Mouse (Mus musculus): ENCODE results near the gene Extl1. TPM values are rescaled to one million over a fixed set of nuclear protein-coding genes. Genes with fewer than 3 reads are reported as not detected.

Gene Extl1
- polyA plus RNA-seq, 1 experiment, result 2.7 TPM

DNA sequence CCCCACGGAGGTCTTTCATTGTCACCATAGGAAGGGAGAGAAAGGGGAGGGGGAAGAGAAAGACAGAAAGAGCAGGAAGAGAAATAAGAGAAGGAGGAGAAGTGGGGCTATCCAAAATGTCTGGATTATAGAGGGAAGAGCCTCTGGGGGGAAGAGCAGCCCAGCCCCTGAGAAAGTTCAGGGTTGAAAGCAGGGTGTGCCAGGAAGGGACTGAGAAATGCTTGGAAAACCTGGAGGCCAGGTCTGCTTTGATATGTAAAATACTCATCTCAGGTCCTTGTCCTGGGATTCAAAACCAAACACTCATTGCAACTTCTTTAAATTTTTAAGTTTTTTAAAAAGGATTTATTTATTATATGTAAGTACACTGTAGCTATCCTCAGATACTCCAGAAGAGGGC is 8.0 kb upstream of the Extl1 start:
- no peak for DNase-seq (ENCODE audit: low read depth)

DNA sequence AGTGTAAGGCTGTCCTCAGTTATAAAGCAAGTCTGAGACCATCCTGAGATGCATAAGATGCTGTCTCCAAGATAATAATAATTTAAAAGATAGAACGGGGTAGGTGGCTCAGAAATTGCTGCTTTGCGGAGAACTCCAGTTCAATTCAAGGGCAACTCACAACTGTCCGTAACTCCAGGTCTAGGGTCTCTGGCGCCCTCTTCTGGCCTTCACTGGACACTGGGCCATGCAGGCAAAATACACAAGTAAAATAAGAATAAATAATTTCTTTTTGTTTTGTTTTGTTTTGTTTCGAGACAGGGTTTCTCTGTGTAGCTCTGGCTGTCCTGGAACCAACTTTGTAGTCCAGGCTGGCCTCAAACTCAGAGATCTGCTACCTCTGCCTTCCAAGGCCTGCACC is 4.7 kb upstream of the Extl1 start:
- DNase-seq (ENCODE audit: low read depth), result no peak

DNA sequence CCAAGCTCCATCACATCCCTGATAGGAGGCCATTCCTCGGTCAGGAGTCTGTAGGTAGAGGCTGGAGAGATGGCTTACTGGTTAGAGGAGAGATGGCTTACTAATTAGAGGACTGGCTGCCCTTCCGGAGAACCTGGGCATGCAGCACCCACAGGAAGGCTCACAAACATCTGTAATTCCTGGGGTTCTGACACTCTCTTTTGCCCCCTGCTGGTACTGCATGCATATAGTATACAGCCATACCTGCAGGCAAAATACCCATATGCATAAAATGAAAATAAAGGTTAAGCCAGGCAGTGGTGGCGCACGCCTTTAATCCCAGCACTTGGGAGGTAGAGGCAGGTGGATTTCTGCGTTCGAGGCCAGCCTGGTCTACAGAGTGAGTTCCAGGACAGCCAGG is 3.6 kb upstream of the Extl1 start:
- no peak for DNase-seq (ENCODE audit: low read depth)

DNA sequence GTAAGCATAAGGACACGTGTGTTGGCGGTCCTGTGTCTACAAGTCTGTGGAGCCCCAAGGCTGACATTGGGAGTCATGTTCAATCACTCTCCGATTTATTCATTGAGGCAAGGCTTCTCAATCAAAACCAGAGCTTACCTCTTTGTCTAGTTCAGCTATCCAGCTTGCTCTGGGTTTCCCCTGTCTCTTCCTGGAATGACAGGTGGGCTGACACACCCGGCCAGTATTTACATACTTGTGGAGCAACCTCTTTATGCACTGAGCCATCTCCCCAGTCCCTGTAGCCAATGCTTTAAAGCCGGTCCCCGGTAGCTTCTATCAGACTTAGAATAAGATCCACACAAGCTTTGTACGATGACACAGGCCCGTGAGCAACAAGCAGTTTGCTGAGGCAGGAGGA is 4.1 kb downstream of the Extl1 start:
- DNase-seq (ENCODE audit: low read depth), result no peak

DNA sequence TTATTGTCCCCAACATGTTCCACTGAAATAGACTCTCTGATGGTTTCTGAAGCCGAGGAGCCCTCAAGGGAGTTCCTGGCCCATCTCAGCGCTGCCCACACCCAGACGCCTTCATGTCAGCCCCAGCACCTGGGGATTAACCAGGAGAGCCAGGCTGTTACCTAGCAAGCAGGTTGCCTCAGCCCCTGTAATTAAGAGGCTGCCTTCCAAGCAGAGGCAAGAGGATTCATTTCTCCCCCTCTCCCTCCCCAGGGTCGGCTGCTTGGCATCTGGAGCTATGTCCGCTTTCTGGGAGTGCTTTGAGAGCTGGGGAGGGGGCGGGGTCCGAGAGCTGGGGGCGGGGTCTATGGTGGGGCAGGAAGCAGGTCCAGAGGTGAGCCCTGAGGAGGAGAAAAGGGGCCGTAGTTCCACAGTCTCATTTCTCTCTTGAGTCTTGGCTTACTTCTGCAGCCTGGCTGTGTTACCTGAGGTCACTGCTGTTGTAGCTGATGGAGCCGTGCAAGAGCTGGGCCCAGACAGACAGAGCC is 5.5 kb downstream of the Extl1 start:
- no peak for DNase-seq (ENCODE audit: low read depth)

DNA sequence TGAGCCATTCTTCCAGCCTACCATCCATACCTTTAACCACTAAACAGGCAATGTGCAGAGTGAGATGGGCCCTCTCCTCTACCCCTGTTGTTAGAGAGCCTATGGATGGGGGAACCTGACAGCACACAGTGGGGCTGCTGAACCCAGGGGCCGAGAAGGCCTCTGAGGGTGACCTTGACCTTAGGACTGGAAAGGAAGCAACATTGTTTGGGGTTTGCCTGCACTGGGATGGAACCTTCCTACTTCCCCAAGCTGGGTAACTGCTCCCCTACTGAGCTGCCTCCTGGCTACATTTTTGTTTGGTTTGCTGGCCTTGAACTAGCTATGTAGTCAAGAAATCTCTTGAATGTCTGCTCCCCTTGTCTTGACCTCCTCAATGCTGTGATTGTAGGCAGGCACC is 9.3 kb downstream of the Extl1 start:
- DNase-seq (ENCODE audit: low read depth), result no peak

DNA sequence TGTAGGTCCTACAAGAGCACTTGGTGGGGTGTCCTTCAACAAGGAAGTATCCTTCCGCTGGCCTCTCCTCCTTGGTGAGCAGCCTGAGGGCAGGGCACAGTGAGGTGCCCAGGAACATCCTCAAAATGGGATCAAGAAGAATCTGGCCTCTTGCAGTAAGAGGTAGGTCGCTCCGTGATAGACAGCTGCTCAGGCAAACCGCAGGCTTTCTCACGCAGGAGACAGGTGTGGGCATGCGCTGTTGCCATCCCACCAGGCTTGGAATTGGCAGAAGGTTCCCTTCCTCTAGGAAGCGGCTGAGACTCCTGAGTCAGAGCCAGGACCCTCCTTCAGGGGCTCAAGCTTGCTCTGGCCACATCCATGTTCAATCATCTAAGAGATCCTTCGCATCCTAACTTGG is 10.4 kb downstream of the Extl1 start:
- DNase-seq (ENCODE audit: low read depth), result no peak

DNA sequence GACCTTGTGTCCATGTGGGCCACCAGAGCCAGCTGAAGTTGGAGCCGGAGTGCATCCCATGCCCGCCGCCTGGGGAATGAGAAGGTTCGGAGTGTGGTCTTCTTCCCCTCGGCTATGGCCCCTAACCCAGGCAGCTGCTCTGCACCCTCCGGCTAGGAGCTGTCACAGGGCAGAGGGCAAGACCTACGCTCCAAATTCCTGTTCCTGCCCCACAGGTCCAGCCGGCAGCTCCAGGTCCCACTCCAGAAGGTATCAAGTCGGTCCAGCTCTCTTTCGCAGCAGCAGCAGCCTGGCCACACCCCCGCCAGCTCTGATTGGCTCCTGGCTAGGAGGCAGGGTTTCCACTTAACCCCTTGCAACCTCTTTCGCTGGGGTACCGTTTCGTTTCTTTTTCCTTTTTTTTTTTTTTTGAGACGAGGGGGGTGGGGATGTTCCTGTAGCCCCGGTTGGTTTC is 11.3 kb downstream of the Extl1 start:
- DNase-seq (ENCODE audit: low read depth), result no peak

DNA sequence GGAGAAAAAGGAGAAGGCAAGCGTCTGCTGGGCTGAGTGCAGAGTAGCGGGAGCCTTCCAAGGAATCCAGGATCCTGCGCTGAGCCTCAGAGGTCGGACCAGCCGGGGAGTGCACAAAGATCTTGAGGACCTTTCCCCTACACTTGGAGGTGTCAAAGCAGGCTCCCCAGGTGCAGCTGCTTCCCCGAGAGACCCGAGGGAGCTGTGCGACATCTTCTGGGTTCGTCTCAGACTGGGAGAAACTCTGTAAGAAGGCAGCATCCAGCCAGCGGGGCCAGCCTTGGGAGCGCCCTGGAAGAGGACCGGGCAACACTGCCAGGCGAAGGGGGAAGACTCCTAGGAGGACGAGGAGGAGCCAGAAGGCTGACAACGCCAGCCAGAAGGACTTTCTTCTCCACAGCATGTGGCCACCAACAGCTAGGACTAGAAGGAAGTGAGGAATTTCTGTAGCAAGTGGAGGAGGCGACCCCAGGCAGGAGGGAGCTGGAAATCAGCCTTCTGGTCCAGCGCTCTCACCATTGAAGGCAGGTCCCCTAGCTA is 12.3 kb downstream of the Extl1 start:
- DNase-seq (ENCODE audit: low read depth), result no peak

DNA sequence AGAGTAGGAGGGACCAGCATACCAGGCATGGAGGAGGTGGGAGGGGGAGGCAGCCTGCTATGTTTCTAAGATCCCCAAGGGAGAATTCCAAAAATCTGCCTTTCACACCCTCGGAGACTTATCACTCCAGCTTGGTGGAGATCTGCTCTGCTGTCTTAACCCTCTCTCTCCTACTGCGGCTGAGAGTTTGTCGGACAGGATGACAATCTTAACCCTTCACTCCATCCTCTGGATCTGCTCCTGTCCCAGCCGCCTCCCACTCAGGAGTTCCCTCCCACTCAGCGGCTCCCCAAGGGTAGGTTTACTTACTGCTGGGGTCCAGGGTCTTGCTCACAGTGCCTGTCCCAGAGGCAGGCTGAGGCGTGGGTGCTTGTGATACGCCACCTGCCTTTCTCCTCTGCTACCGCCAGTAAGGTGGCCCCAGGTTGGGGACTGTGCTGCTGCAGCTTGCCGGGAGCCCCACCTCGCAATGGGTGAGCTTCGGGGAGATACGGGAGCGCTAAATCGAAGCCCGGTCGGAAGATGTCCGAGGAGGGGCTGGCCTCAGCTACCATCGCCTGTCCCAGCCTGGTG is 12.9 kb downstream of the Extl1 start:
- DNase-seq (ENCODE audit: low read depth), result no peak

DNA sequence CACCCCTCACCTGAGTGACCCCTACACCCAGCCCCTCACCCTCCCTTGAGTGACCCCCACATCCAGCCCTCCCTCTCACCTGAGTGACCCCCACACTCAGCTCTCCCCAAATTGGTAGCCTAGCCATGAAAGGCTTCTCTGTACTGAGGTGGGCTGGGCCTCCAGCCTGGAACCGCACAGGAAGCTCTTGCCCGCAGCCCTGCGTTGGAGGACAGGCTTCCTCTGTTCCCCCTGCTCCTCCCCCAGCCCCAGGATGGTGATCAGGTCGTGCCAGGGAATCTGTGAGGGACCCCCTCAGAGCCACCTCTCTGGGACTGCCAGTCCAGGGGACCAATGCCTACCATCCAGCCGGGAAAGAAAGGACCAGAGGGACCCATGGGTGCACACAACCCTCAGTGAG is 18.4 kb downstream of the Extl1 start:
- no peak for DNase-seq (ENCODE audit: low read depth)

DNA sequence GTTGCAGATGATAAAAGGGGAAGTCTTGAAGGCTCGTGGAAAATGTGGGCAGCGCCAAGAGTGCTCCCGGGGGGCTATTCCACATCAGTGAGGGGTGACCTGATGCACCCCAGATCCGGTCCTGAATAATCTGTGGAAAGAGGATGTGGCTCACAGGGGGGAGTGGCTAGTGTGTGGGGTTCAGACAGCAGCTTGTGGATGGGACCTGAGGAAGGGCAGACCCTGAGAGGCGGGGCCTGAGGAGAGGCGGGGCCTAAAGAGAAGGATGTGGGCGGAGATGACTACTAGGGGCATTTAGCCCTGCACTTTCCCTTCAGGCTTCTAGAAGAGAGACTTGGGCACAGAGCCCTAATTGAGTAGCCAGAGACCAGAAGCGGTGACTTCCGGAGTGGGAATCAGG is 21.1 kb downstream of the Extl1 start:
- DNase-seq (ENCODE audit: low read depth), result no peak

DNA sequence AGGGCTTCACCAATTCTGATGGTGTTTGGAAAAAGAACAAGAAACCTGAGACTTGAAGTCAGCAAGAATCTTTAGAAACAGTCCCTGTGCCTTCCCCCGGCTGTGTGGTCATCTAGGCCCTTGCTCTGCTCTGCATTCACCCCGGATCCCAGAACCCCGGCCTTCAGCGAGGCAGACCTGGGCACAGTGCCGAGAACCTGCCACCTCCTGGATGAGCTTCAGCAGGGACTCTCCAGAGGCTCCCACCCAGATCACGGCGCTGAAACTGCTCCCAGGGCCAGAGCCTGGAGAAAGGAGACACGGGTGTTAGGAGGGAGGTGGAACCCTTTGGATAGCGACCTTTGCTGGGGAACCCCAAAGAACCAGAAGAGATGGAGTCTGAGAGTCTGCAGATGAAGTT is 21.5 kb downstream of the Extl1 start:
- no peak for DNase-seq (ENCODE audit: low read depth)

DNA sequence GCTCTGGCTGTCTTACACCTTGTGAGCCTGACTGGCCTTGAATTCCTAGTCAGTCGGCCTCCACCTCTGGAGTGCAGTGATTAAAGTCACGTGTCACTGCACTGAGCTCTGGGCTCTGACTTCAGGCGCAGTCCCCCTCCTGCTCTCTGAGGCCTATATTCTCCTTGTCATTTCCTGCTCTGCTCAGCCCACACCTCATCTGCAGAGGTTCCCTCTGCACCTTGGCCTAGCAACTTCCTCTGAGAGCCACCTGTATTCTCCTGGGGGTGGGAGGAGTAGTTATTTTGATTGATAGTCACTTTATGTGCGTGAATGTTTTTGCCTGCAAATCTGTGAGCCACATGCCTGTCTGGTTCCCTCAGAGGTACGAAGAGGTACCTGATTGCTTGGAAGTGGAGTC is 22.4 kb downstream of the Extl1 start:
- no peak for DNase-seq (ENCODE audit: low read depth)

DNA sequence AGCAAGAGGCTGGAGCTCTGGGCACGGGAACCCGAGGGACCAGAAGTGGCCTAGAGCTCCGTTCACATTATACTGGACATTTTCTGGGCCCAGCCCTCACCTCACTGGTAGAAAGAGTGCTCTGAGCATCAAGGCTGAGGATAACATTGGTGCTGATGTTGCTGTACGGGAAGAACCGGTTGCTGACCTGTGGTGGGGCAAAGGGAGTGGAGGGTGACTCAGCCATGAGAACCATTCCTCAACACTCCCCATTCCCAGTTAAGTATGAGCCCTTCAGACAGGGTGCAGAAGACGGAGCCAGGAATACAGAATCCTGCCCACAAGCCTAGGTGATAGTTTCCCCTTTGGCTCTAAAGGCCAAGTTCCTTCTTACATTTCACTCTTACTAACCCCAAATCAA is 24.0 kb downstream of the Extl1 start:
- no peak for DNase-seq (ENCODE audit: low read depth)

DNA sequence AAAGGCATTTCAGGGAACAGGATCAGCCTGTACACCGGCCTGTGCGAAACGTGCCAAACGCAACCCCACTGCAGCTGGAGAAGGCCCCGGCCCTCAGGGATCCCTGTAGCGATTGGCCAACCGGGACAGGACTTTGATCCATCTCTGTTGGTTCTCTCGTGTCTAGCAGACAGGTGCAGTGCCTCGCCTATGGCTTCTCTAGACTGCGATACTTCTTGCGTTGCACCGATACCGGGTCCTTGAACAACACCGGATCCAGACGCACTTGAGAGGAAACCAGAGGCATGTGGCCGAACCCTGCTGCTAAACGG is 26.2 kb downstream of the Extl1 start:
- DNase-seq (ENCODE audit: low read depth), result no peak

DNA sequence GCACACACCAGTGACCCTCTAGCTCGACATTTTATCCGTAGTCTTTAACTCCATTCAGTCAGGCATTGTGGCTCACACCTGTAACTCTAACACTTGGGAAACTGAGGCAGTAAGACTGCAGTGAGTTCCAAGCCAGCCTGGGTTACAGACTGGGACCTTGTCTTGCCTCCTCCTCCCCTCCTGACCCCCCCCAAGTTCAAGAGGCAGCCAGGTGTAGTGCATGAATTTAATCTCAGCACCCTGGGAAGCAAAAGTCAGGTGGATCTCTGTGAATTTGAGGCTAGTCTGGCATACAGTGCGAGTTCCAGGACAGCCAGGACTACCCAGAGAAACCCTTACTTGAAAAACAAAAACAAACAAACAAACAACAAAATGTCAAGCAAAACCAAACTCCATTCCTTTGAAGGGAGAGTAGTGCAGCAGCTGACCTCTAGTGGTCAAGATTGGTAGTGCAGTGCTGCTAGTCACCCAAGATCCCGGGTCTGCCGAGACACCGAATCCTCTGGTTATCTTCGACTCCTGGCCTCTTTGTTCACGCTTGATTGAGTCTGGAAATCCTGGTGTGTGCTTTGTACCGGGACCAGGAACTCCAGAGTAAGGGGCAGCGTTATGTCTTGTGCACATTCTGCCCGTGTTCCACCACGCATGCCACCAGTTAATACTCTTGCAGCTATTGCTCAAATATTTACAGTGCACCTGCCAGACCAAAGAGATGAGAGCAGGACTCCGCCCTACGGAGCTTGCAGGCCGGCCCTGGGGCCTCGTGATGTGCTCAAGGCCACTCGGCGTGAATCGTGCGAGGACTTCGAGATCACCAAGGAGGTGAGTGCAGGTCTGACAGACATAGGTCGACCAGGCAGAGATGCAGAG is 26.8 kb downstream of the Extl1 start:
- no peak for DNase-seq (ENCODE audit: low read depth)

DNA sequence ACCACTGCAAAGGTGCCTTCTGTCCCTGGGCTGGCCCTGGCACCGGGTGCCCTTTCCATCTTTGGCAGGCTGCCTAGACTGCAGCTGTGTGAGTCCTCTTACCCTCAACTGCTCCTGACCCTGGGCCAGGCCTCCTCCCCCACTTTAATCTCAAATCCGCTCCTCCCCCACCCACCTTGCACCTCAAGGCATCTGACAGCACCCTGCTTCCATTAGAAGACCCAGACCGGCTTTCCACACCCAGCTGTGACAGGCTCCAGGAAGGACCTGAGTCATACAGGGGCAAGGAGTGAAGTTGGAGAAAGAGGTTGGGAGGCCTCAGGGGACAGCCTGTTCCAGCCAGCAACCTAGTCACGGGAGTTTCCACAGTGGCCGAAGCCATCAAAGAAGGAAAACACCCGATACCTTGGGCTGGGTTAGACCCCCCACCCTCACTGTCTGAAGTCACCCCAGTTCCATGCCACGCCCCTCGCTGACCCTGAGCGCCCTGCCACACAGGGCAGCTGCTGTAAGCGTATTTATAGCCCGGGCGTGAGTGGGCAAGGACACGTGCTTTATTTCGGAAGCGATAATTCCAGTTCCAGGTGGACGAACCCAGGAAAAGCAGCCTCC is 27.7 kb downstream of the Extl1 start:
- DNase-seq (ENCODE audit: low read depth), result no peak

DNA sequence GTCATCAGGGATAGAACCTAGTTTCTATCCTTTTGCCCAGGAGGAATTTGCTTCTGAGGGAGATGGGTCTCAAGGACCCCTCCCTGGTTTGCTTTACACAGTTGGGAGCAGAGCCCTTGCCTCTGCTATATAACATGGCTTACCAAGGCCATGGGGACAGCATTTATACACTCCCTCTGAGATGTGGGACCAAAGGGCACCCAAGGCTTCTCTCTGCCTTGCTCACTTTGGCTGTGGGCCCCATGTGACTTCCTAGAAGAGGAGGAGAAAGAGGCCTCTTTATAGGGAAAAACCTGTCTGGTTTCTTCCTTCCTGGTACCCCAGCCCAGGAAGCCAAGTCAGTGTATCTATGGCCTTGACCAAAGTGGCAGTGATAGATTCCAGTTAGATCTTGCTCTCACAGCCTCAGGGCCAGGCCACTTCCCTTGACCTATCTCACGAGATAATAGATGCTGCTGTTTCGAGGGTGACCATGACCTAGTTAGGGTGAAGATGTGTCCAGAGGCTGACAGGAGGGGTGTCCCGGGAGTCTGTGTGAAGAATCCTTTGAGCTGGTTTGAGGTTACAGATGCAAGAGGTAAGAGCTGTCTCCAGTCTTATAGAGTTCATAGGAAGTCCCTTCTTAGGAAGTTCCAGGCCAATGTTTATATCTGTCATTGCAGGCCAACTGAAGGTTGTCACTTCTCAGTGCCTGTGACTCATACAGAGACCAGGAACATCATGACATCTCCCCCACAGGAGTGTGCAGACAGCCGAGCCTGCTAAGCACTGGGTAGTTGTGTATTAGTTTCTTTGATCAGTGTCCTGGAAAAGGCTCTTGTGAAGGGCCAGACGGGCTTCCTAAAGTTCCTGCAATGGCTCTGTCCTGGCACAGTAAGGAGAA is 29.9 kb downstream of the Extl1 start:
- DNase-seq (ENCODE audit: low read depth), result no peak

DNA sequence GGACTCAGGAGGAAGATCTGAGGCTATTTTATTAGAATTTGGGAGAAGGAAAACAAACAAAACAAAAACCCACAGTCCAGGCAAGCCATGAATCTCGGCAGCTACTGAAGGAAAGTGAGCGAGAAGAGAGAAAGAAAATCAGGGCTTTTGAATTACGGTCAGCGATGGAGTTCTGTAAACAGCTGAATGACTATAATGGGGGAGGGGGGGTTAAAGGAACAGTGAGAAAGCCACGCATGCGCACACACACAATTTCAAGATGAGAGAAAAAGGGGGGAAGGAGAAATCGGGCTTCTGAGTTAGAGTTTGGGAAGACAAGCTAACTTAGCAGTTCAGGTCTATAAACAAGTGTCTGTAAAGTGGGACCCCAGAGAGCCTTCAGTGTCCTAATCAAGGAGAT is 30.7 kb downstream of the Extl1 start:
- DNase-seq (ENCODE audit: low read depth), result no peak

DNA sequence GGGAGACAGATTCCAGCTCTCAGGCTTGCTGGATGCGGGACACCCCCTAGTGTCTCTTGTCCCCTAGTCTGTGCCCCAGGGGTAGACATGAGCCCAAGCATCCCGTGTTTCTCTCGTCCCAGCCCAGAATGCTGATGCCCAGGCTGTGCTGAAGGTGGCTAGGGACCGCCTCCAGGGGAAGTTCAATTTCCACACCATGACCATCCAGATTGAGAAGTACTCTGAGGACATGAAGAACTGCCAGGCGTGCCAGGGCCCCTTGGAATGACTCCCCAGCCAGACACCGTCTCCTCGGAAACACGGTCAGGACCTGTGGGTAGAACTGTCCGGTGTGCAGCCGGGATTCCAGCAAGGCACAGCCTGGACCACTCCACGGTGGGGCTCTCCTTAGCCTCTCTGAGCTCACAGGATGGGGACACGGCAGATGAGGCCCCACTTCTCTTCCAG is 31.4 kb downstream of the Extl1 start:
- DNase-seq (ENCODE audit: low read depth), result no peak

All from gonadal fat pad, adult 2 months (tissue).